Mouse (Mus musculus): Measurements from ENCODE around the gene Mgst3. TPM values are rescaled to one million over a fixed set of nuclear protein-coding genes. Genes with fewer than 3 reads are reported as not detected.

The Mgst3 gene
- polyA plus RNA-seq, 1 experiment from 2014 or later: 124 TPM

- 76% methylated on average over 6 of the region's 6 CpGs for WGBS
- H3K4me1 ChIP-seq (ENCODE audit: control insufficient read depth, insufficient read depth, low read length): peaks cover 10% of the 10 kb centered on the region
- no peaks in the 10 kb centered on the region for H3K36me3 ChIP-seq (ENCODE audit: control insufficient read depth, insufficient read depth, low read length)
- H3K27me3 ChIP-seq (ENCODE audit: control insufficient read depth, insufficient read depth, low read length): 0 out of 2 replicates have a peak, but pooled peaks cover 5% of the 10 kb centered on the region
- H3K9ac ChIP-seq (replicated peaks; ENCODE audit: low read length): no peak overlapping the region
- H3K9me3 ChIP-seq (ENCODE audit: control insufficient read depth, low read length): no peaks in the 10 kb centered on the region
- DNase-seq (no peak), ATAC-seq (ENCODE audit: low FRiP score, low TSS enrichment) (no peak)
- H3K4me3 ChIP-seq (replicated peaks; ENCODE audit: low read depth, low read length): no peak overlapping the region
- no peak overlapping the region for H3K4me2 ChIP-seq (ENCODE audit: low read length)
- H3K27ac ChIP-seq (replicated peaks; ENCODE audit: low read depth, low read length): no peak overlapping the region
Observed at GRCm38 (mm10) chr1:167391241-167391640, 2.4 kb downstream of the Mgst3 start.

- 0 out of 2 replicates have a peak, but pooled peaks cover 5% of the 10 kb centered on the region for H3K27me3 ChIP-seq (ENCODE audit: control insufficient read depth, insufficient read depth, low read length)
- 78% methylated on average over 4 of the region's 4 CpGs for WGBS
- no peak overlapping the region for H3K4me2 ChIP-seq (ENCODE audit: low read length)
- no peak overlapping the region for H3K4me3 ChIP-seq (replicated peaks; ENCODE audit: low read depth, low read length)
- ATAC-seq (ENCODE audit: low FRiP score, low TSS enrichment): no peak
- H3K4me1 ChIP-seq (ENCODE audit: control insufficient read depth, insufficient read depth, low read length): peaks cover 10% of the 10 kb centered on the region
- DNase-seq: no peak
- H3K9me3 ChIP-seq (ENCODE audit: control insufficient read depth, low read length): no peaks in the 10 kb centered on the region
- no peak overlapping the region for H3K9ac ChIP-seq (replicated peaks; ENCODE audit: low read length)
- H3K36me3 ChIP-seq (ENCODE audit: control insufficient read depth, insufficient read depth, low read length): no peaks in the 10 kb centered on the region
- H3K27ac ChIP-seq (replicated peaks; ENCODE audit: low read depth, low read length): no peak overlapping the region
Observed at GRCm38 (mm10) chr1:167390381-167390780, 3.3 kb downstream of the Mgst3 start.

GRCm38 (mm10) chr1:167389584-167389983 lies 4.1 kb downstream of the Mgst3 start:
- Histone ChIP-seq H3K36me3 (ENCODE audit: control insufficient read depth, insufficient read depth, low read length) (no peaks in the 10 kb centered on the region), H3K4me2 (ENCODE audit: low read length) (no peak overlapping the region), H3K9me3 (ENCODE audit: control insufficient read depth, low read length) (no peaks in the 10 kb centered on the region), H3K9ac (replicated peaks; ENCODE audit: low read length) (no peak overlapping the region), H3K27ac (replicated peaks; ENCODE audit: low read depth, low read length) (no peak overlapping the region), H3K4me1 (ENCODE audit: control insufficient read depth, insufficient read depth, low read length) (peaks cover 10% of the 10 kb centered on the region), H3K27me3 (ENCODE audit: control insufficient read depth, insufficient read depth, low read length) (0 out of 2 replicates have a peak, but pooled peaks cover 5% of the 10 kb centered on the region), H3K4me3 (replicated peaks; ENCODE audit: low read depth, low read length) (no peak overlapping the region)
- 87% methylated on average over 7 of the region's 7 CpGs for WGBS
- DNase-seq (no peak), ATAC-seq (ENCODE audit: low FRiP score, low TSS enrichment) (no peak)

- Histone ChIP-seq H3K27ac (replicated peaks; ENCODE audit: low read depth, low read length) (no peak overlapping the region), H3K9ac (replicated peaks; ENCODE audit: low read length) (no peak overlapping the region), H3K27me3 (ENCODE audit: control insufficient read depth, insufficient read depth, low read length) (0 out of 2 replicates have a peak, but pooled peaks cover 5% of the 10 kb centered on the region), H3K36me3 (ENCODE audit: control insufficient read depth, insufficient read depth, low read length) (no peaks in the 10 kb centered on the region), H3K9me3 (ENCODE audit: control insufficient read depth, low read length) (no peaks in the 10 kb centered on the region), H3K4me3 (replicated peaks; ENCODE audit: low read depth, low read length) (no peak overlapping the region), H3K4me2 (ENCODE audit: low read length) (no peak overlapping the region), H3K4me1 (ENCODE audit: control insufficient read depth, insufficient read depth, low read length) (peaks cover 10% of the 10 kb centered on the region)
- ATAC-seq (ENCODE audit: low FRiP score, low TSS enrichment) (no peak), DNase-seq (no peak)
- 74% methylated on average over 6 of the region's 6 CpGs for WGBS
Observed at GRCm38 (mm10) chr1:167388571-167388970, 5.1 kb downstream of the Mgst3 start.

- 83% methylated on average over 3 of the region's 3 CpGs for WGBS
- peaks cover 4% of the 10 kb centered on the region for H3K4me1 ChIP-seq (ENCODE audit: control insufficient read depth, insufficient read depth, low read length)
- DNase-seq (no peak), ATAC-seq (ENCODE audit: low FRiP score, low TSS enrichment) (no peak)
- H3K4me3 ChIP-seq (replicated peaks; ENCODE audit: low read depth, low read length): no peak overlapping the region
- no peak overlapping the region for H3K4me2 ChIP-seq (ENCODE audit: low read length)
- H3K27ac ChIP-seq (replicated peaks; ENCODE audit: low read depth, low read length): no peak overlapping the region
- H3K36me3 ChIP-seq (ENCODE audit: control insufficient read depth, insufficient read depth, low read length): no peaks in the 10 kb centered on the region
- no peak overlapping the region for H3K9ac ChIP-seq (replicated peaks; ENCODE audit: low read length)
- H3K9me3 ChIP-seq (ENCODE audit: control insufficient read depth, low read length): no peaks in the 10 kb centered on the region
- H3K27me3 ChIP-seq (ENCODE audit: control insufficient read depth, insufficient read depth, low read length): 0 out of 2 replicates have a peak, but pooled peaks cover 4% of the 10 kb centered on the region
Observed at GRCm38 (mm10) chr1:167387796-167388195, 5.8 kb downstream of the Mgst3 start.

GRCm38 (mm10) chr1:167387310-167387709 lies 6.3 kb downstream of the Mgst3 start:
- Histone ChIP-seq H3K27ac (replicated peaks; ENCODE audit: low read depth, low read length) (no peak overlapping the region), H3K4me2 (ENCODE audit: low read length) (no peak overlapping the region), H3K27me3 (ENCODE audit: control insufficient read depth, insufficient read depth, low read length) (no peaks in the 10 kb centered on the region), H3K9me3 (ENCODE audit: control insufficient read depth, low read length) (no peaks in the 10 kb centered on the region), H3K4me3 (replicated peaks; ENCODE audit: low read depth, low read length) (no peak overlapping the region), H3K9ac (replicated peaks; ENCODE audit: low read length) (no peak overlapping the region), H3K36me3 (ENCODE audit: control insufficient read depth, insufficient read depth, low read length) (no peaks in the 10 kb centered on the region), H3K4me1 (ENCODE audit: control insufficient read depth, insufficient read depth, low read length) (no peaks in the 10 kb centered on the region)
- WGBS: 88% methylated on average over 2 of the region's 2 CpGs
- DNase-seq (no peak), ATAC-seq (ENCODE audit: low FRiP score, low TSS enrichment) (no peak)

- no peak overlapping the region for H3K4me2 ChIP-seq (ENCODE audit: low read length)
- no peak for DNase-seq
- H3K36me3 ChIP-seq (ENCODE audit: control insufficient read depth, insufficient read depth, low read length): no peaks in the 10 kb centered on the region
- no peaks in the 10 kb centered on the region for H3K27me3 ChIP-seq (ENCODE audit: control insufficient read depth, insufficient read depth, low read length)
- no peaks in the 10 kb centered on the region for H3K9me3 ChIP-seq (ENCODE audit: control insufficient read depth, low read length)
- WGBS: 60% methylated on average over 2 of the region's 2 CpGs
- H3K9ac ChIP-seq (replicated peaks; ENCODE audit: low read length): no peak overlapping the region
- no peaks in the 10 kb centered on the region for H3K4me1 ChIP-seq (ENCODE audit: control insufficient read depth, insufficient read depth, low read length)
- no peak for ATAC-seq (ENCODE audit: low FRiP score, low TSS enrichment)
- no peak overlapping the region for H3K27ac ChIP-seq (replicated peaks; ENCODE audit: low read depth, low read length)
- H3K4me3 ChIP-seq (replicated peaks; ENCODE audit: low read depth, low read length): no peak overlapping the region
Observed at GRCm38 (mm10) chr1:167386466-167386865, 7.2 kb downstream of the Mgst3 start.

- WGBS: 33% methylated on average over 5 of the region's 5 CpGs
- no peak for ATAC-seq (ENCODE audit: low FRiP score, low TSS enrichment)
Observed at GRCm38 (mm10) chr1:167385636-167386035, 8.0 kb downstream of the Mgst3 start.

GRCm38 (mm10) chr1:167385211-167385610 lies 8.4 kb downstream of the Mgst3 start:
- no peak overlapping the region for H3K27ac ChIP-seq (replicated peaks; ENCODE audit: low read depth, low read length)
- H3K4me1 ChIP-seq (ENCODE audit: control insufficient read depth, insufficient read depth, low read length): no peaks in the 10 kb centered on the region
- 88% methylated on average over 2 of the region's 2 CpGs for WGBS
- H3K27me3 ChIP-seq (ENCODE audit: control insufficient read depth, insufficient read depth, low read length): no peaks in the 10 kb centered on the region
- ATAC-seq (ENCODE audit: low FRiP score, low TSS enrichment) (no peak), DNase-seq (no peak)
- H3K9me3 ChIP-seq (ENCODE audit: control insufficient read depth, low read length): no peaks in the 10 kb centered on the region
- no peaks in the 10 kb centered on the region for H3K36me3 ChIP-seq (ENCODE audit: control insufficient read depth, insufficient read depth, low read length)
- H3K4me2 ChIP-seq (ENCODE audit: low read length): no peak overlapping the region
- H3K9ac ChIP-seq (replicated peaks; ENCODE audit: low read length): no peak overlapping the region
- H3K4me3 ChIP-seq (replicated peaks; ENCODE audit: low read depth, low read length): no peak overlapping the region

More at GRCm38 (mm10) chr1:167385636-167386035, 8.0 kb downstream of the Mgst3 start:
- Histone ChIP-seq H3K36me3 (ENCODE audit: control insufficient read depth, insufficient read depth, low read length) (no peaks in the 10 kb centered on the region), H3K4me1 (ENCODE audit: control insufficient read depth, insufficient read depth, low read length) (no peaks in the 10 kb centered on the region), H3K27me3 (ENCODE audit: control insufficient read depth, insufficient read depth, low read length) (no peaks in the 10 kb centered on the region), H3K4me2 (ENCODE audit: low read length) (no peak overlapping the region), H3K4me3 (replicated peaks; ENCODE audit: low read depth, low read length) (no peak overlapping the region), H3K9me3 (ENCODE audit: control insufficient read depth, low read length) (no peaks in the 10 kb centered on the region), H3K27ac (replicated peaks; ENCODE audit: low read depth, low read length) (no peak overlapping the region), H3K9ac (replicated peaks; ENCODE audit: low read length) (no peak overlapping the region)
- no peak for DNase-seq

All from midbrain, embryonic 14.5 days (tissue).